Mouse (Mus musculus) stomach, postnatal 0 days (tissue): ENCODE measurements at regions not wholly inside any gene's neighbourhood (a gene's known extent, or its start where the extent isn't known, plus 50 kb on each side); places are given as distances from the start of the nearest gene placed in this dataset.
A peak's percentile ranks its signal among the peaks of the same experiment; 100 is the strongest.

ENCODE experiments used
- ATAC-seq: fragments of 200-750 bp; cut with Nextera tagmentation; 2 replicates; pipeline ENCODE4 v1.8.0; 2017; ENCODE audit not compliant: low FRiP score, low TSS enrichment
- DNase-seq: peaks from one replicate; pipeline ENCODE4 v3.0.0-alpha.2; 2016; ENCODE audit warnings: low spot score
- H3K27ac ChIP-seq: fragments of 300-500 bp; sonication (generic); replicated peaks from 2 replicates; pipeline ENCODE4 v1.5.1; 2014; ENCODE audit warnings: mild to moderate bottlenecking, control low read depth
- H3K27me3 ChIP-seq: fragments of 300-500 bp; sonication (generic); 2 replicates; pipeline ENCODE4 v1.6.1; 2014; ENCODE audit warnings: low read length; ENCODE audit not compliant: control insufficient read depth, insufficient read depth
- H3K36me3 ChIP-seq: fragments of 300-500 bp; sonication (generic); 2 replicates; pipeline ENCODE4 v1.6.1; 2014; ENCODE audit warnings: low read length, mixed read lengths; ENCODE audit not compliant: control insufficient read depth, insufficient read depth
- H3K4me1 ChIP-seq: fragments of 300-500 bp; sonication (generic); replicated peaks from 2 replicates; pipeline ENCODE4 v1.6.1; 2014; ENCODE audit warnings: antibody characterized with exemption; ENCODE audit not compliant: control insufficient read depth, insufficient read depth
- H3K4me2 ChIP-seq: fragments of 300-500 bp; sonication (generic); replicated peaks from 2 replicates; pipeline ENCODE4 v1.6.1; 2014; ENCODE audit warnings: low read depth, mild to moderate bottlenecking, control low read depth, moderate library complexity
- H3K4me3 ChIP-seq: fragments of 300-500 bp; sonication (generic); 2 replicates; pipeline ENCODE4 v1.5.1; 2014; ENCODE audit warnings: low read depth, low read length, control low read depth
- H3K9ac ChIP-seq: fragments of 300-500 bp; sonication (generic); 2 replicates; pipeline ENCODE4 v1.6.1; 2014; ENCODE audit warnings: mild to moderate bottlenecking, low read length, control low read depth, mixed read lengths
- H3K9me3 ChIP-seq: fragments of 300-500 bp; sonication (generic); 2 replicates; pipeline ENCODE4 v1.6.1; 2016; ENCODE audit warnings: low read length; ENCODE audit not compliant: control insufficient read depth
- CTCF ChIP-seq: IDR thresholded peaks from 2 replicates; pipeline ENCODE4 v1.5.1; 2016; ENCODE audit warnings: antibody characterized with exemption, low read depth, mild to moderate bottlenecking, moderate library complexity
- EP300 ChIP-seq: optimal IDR thresholded peaks from 2 replicates; pipeline ENCODE3; 2016; ENCODE audit warnings: antibody characterized with exemption
- WGBS: fragments of 180-500 bp; shearing (Covaris S2); extraction: QIAGEN DNeasy Blood & Tissue Kit; methylation state at CpG from one replicate; pipeline ENCODE4 v1.1.7; 2014; 5-methylcytosine and 5-hydroxymethylcytosine counted together

DNA sequence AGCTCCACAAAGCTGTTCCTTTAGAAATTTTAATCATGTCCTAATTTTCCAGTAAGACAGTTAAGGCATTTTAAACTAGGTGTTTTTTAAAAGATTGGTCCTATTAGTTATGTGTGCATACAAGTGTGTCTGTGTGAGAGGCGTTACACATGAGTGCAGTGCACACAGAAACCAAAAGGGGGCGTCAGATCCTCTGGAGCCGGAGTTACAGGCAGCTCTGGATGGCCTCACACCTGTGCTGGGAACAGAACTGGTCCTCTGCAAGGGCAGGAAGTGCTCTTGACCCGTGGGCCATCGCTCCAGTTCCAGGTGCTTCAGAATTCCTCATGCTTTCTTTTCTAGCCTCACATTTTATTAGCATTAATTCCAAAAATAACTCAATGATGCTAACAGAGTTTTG lies 122.3 kb downstream of the Kctd15 start:
- WGBS: 71% methylated on average over 5 of the region's 5 CpGs
- no peak for ATAC-seq
- no peak overlapping the region for H3K27ac ChIP-seq

DNA sequence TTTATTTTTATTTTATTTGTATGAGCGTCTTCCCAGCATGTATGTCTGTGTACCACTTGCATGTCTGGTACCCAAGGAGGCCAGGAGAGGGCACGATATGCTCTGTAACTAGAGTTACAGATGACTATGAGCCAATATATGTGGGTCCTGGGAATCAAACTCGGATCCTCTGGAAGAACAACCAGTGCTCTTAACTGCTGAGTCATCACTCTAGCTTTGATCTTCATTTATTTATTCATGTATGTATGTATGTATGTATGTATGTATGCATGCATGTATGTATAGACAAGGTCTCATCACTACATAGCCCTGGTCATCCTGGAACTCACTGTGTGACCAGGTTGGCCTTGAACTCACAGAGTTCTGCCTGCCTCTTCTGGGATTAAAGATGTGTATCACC lies 124.9 kb downstream of the Kctd15 start:
- Histone ChIP-seq H3K36me3 (no peaks in the 10 kb centered on the region), H3K9ac (no peak overlapping the region), H3K27ac (no peak overlapping the region), H3K27me3 (no peaks in the 10 kb centered on the region), H3K4me2 (no peak overlapping the region), H3K4me3 (no peak overlapping the region), H3K9me3 (no peaks in the 10 kb centered on the region), H3K4me1 (no peaks in the 10 kb centered on the region)
- TF ChIP-seq EP300 (no peak), CTCF (no peak)
- WGBS: 80% methylated on average over 3 of the region's 3 CpGs
- DNase-seq: no peak
- no peak for ATAC-seq

More for the DNA sequence above, 122.3 kb downstream of the Kctd15 start:
- no peak overlapping the region for H3K9ac ChIP-seq
- no peak for DNase-seq
- no peak overlapping the region for H3K4me2 ChIP-seq
- H3K9me3 ChIP-seq: no peaks in the 10 kb centered on the region
- TF ChIP-seq CTCF (no peak), EP300 (no peak)
- H3K36me3 ChIP-seq: no peaks in the 10 kb centered on the region
- no peaks in the 10 kb centered on the region for H3K27me3 ChIP-seq
- H3K4me3 ChIP-seq: no peak overlapping the region
- no peaks in the 10 kb centered on the region for H3K4me1 ChIP-seq

DNA sequence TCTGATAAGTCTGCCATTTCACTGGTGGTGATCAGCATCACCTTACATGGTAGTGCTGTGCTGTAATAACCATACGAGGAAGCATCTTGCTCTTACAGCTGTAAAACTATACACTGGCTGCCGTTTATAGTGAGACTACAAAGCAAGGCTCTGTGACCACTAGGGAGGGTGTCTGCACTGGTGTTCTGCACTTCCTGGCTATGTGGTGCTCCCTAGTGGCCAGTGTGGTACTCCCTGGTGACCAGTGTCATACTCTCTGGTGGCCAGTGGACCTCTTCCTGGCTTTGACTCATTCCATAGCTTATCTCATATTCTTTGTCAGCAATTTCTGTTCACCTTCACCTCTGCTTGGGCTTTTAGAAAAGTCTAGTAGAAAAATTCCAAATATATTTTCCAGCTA lies 114.7 kb upstream of the Lsm14a start:
- WGBS: 72% methylated on average over 2 of the region's 2 CpGs
- ATAC-seq (no peak), DNase-seq (no peak)
- H3K4me3 ChIP-seq: no peak overlapping the region
- TF ChIP-seq EP300 (no peak), CTCF (peak; percentile 43)
- H3K9ac ChIP-seq: no peak overlapping the region
- H3K27me3 ChIP-seq: no peaks in the 10 kb centered on the region
- no peaks in the 10 kb centered on the region for H3K9me3 ChIP-seq
- no peak overlapping the region for H3K27ac ChIP-seq
- no peak overlapping the region for H3K4me2 ChIP-seq
- H3K4me1 ChIP-seq: no peaks in the 10 kb centered on the region
- H3K36me3 ChIP-seq: no peaks in the 10 kb centered on the region

DNA sequence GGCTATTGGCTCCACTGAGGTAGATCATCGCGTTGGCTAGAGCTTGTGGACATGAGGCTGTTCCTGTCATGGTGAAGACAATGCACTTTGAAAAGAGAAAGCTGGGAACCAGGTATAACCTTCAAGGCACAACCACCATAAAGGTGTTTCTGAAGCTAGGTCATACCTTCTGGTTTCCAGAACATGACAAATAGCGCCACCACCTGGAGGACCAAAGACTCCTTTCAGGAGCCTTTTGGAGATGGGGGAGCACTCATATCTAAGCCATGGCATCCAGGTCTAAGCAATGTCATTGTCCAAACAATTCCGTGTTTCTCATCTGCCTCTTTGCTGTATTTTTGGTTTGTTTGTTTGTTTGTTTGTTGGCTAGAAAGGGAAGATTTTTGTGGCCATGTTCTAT lies 113.7 kb upstream of the Lsm14a start:
- Histone ChIP-seq H3K27me3 (no peaks in the 10 kb centered on the region), H3K4me2 (no peak overlapping the region), H3K4me1 (no peaks in the 10 kb centered on the region), H3K36me3 (no peaks in the 10 kb centered on the region), H3K27ac (no peak overlapping the region), H3K9me3 (no peaks in the 10 kb centered on the region), H3K4me3 (no peak overlapping the region), H3K9ac (no peak overlapping the region)
- TF ChIP-seq CTCF: peak; percentile 34
- TF ChIP-seq EP300: no peak
- no peak for ATAC-seq
- 63% methylated on average over 4 of the region's 4 CpGs for WGBS
- no peak for DNase-seq

DNA sequence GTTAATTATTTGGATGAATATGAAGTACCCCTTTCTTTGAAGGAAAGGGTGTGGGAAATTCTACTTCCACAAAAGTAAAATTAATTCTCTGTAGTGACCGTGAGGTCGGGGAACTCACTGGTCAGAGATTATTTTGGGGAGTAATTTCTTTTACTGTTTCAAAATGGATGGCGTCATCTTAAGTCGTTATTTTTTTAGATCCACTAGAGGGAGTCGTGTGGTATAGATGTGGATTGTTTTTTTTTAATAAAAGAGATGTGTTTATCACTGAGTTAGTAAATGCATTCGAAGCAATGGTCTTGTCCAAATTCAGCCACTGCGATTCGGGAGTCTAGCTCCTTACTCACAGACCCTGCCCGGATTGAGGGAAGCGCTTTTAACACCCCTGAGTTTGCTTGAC lies 100.8 kb upstream of the Lsm14a start:
- no peak overlapping the region for H3K4me2 ChIP-seq
- H3K9ac ChIP-seq: no peak overlapping the region
- no peak overlapping the region for H3K27ac ChIP-seq
- H3K4me3 ChIP-seq: no peak overlapping the region
- H3K9me3 ChIP-seq: no peaks in the 10 kb centered on the region
- WGBS: 51% methylated on average over 10 of the region's 10 CpGs
- no peaks in the 10 kb centered on the region for H3K27me3 ChIP-seq
- DNase-seq: no peak
- no peak for ATAC-seq
- no peak for TF ChIP-seq EP300
- peak; percentile 62 for TF ChIP-seq CTCF
- H3K36me3 ChIP-seq: no peaks in the 10 kb centered on the region
- H3K4me1 ChIP-seq: no peaks in the 10 kb centered on the region

DNA sequence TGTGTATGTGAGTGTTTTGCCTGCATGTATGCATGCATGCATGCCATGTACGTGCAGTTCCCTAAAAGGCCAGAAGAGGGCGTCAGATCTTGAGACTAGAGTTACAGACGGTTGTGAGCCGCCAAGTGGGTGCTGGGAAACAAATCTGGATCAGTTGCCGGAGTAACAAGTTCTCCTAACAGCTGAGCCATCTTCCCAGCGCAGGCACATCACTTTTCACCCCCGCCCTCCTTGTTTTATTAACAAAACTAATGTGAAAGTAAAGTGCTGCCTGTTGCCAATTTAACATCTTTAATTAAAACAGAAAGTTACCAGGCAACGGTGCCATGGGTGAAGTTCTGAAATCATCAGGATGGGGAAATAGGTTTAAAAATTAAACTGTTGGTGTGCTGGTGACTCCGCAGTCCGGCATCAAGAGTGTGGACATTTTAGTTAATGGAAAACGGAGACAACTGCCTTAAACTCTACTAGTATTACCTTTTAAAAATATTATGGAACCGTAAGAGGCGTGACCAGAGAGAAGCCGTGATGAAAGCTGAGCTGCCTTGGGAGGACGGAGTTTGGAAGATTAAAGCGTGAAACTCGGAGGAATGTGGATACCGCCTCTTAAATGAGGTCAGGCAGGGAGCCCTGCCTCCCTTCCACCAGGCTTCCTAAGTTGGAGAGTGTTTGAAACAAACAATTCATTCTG lies 91.9 kb upstream of the Lsm14a start:
- TF ChIP-seq EP300 (no peak), CTCF (peak; percentile 42)
- Histone ChIP-seq H3K4me2 (no peak overlapping the region), H3K9me3 (no peaks in the 10 kb centered on the region), H3K27ac (no peak overlapping the region), H3K36me3 (no peaks in the 10 kb centered on the region), H3K27me3 (no peaks in the 10 kb centered on the region), H3K4me3 (no peak overlapping the region), H3K4me1 (no peaks in the 10 kb centered on the region), H3K9ac (no peak overlapping the region)
- no peak for ATAC-seq
- WGBS: 69% methylated on average over 18 of the region's 18 CpGs
- DNase-seq: no peak
